Mouse (Mus musculus) hindbrain, embryonic 11.5 days (tissue): ENCODE data around the gene Naip1. TPM values are rescaled to one million over a fixed set of nuclear protein-coding genes. Genes with fewer than 3 reads are reported as not detected.
"Not testable (repeated sequence)": the region's sequence is repeated elsewhere in the genome, so short reads cannot be mapped to it uniquely, and the experiment has no call there.

Experiments
- ATAC-seq: fragments of 200-750 bp; cut with Nextera tagmentation; 2 replicates; pipeline ENCODE4 v1.8.0; 2017; ENCODE audit warnings: mild to moderate bottlenecking, moderate TSS enrichment, moderate library complexity; ENCODE audit not compliant: low FRiP score
- DNase-seq: peaks from one replicate; pipeline ENCODE4 v3.0.0-alpha.2; 2015; ENCODE audit warnings: low spot score
- H3K27ac ChIP-seq: fragments of 300-500 bp; sonication (generic); 2 replicates; pipeline ENCODE4 v1.5.1; 2014; ENCODE audit warnings: mild to moderate bottlenecking, low read depth, low read length
- H3K27me3 ChIP-seq: fragments of 300-500 bp; sonication (generic); 2 replicates; pipeline ENCODE4 v1.6.1; 2014; ENCODE audit warnings: mild to moderate bottlenecking, low read length, moderate library complexity, mixed read lengths; ENCODE audit not compliant: control insufficient read depth, insufficient read depth
- H3K36me3 ChIP-seq: fragments of 300-500 bp; sonication (generic); 2 replicates; pipeline ENCODE4 v1.6.1; 2014; ENCODE audit warnings: mild to moderate bottlenecking, low read length, moderate library complexity, mixed read lengths; ENCODE audit not compliant: control insufficient read depth, insufficient read depth
- H3K4me1 ChIP-seq: fragments of 300-500 bp; sonication (generic); replicated peaks from 2 replicates; pipeline ENCODE4 v1.6.1; 2014; ENCODE audit warnings: low read length, mixed read lengths; ENCODE audit not compliant: control insufficient read depth, insufficient read depth
- H3K4me2 ChIP-seq: fragments of 300-500 bp; sonication (generic); replicated peaks from 2 replicates; pipeline ENCODE4 v1.6.1; 2014; ENCODE audit warnings: mild to moderate bottlenecking, low read depth, low read length
- H3K4me3 ChIP-seq: fragments of 300-500 bp; sonication (generic); 2 replicates; pipeline ENCODE4 v1.5.1; 2014; ENCODE audit warnings: low read depth, low read length
- H3K9ac ChIP-seq: fragments of 300-500 bp; sonication (generic); 2 replicates; pipeline ENCODE4 v1.6.1; 2014; ENCODE audit warnings: low read depth, low read length
- H3K9me3 ChIP-seq: fragments of 300-500 bp; sonication (generic); 2 replicates; pipeline ENCODE4 v1.6.1; 2016; ENCODE audit warnings: low read length; ENCODE audit not compliant: control insufficient read depth
- WGBS: fragments of 180-500 bp; shearing (Covaris S2); extraction: QIAGEN DNeasy Blood & Tissue Kit; methylation state at CpG from one replicate; pipeline ENCODE4 v1.1.7; 2014; 5-methylcytosine and 5-hydroxymethylcytosine counted together
- polyA plus RNA-seq: library from polyadenylated mRNA; unstranded; fragments of >200 nt; fragmentation: Nextera tagmentation; extraction: Ambion mirVana; gene quantifications from 2 replicates; pipeline ENCODE4 v1.2.1, GENCODE M21; 2014

Gene Naip1
- polyA plus RNA-seq, 1 experiment from 2014 or later = not detected

GRCm38 (mm10) chr13:100414428-100414827 lies 38.2 kb downstream of the Naip1 start:
- Histone ChIP-seq H3K4me1 (no peaks in the 10 kb centered on the region), H3K36me3 (no peaks in the 10 kb centered on the region), H3K9me3 (no peaks in the 10 kb centered on the region), H3K9ac (no peak overlapping the region), H3K27ac (no peak overlapping the region), H3K4me3 (no peak overlapping the region), H3K4me2 (no peak overlapping the region), H3K27me3 (no peaks in the 10 kb centered on the region)
- no peak for ATAC-seq
- DNase-seq = no peak
- 68% methylated on average over 1 of the region's 1 CpGs for WGBS

- Histone ChIP-seq H3K9ac (no peak overlapping the region), H3K27ac (no peak overlapping the region), H3K4me3 (no peak overlapping the region), H3K4me1 (no peaks in the 10 kb centered on the region), H3K9me3 (no peaks in the 10 kb centered on the region), H3K4me2 (no peak overlapping the region), H3K27me3 (no peaks in the 10 kb centered on the region), H3K36me3 (no peaks in the 10 kb centered on the region)
- ATAC-seq = no peak
- 77% methylated on average over 4 of the region's 4 CpGs for WGBS
- no peak for DNase-seq
Measured at GRCm38 (mm10) chr13:100409825-100410224, 42.8 kb downstream of the Naip1 start.

GRCm38 (mm10) chr13:100409181-100409580 lies 43.5 kb downstream of the Naip1 start:
- H3K36me3 ChIP-seq = no peaks in the 10 kb centered on the region
- H3K9ac ChIP-seq = no peak overlapping the region
- no peaks in the 10 kb centered on the region for H3K9me3 ChIP-seq
- no peaks in the 10 kb centered on the region for H3K27me3 ChIP-seq
- no peak overlapping the region for H3K4me3 ChIP-seq
- no peak for ATAC-seq
- DNase-seq = no peak
- 87% methylated on average over 5 of the region's 5 CpGs for WGBS
- H3K27ac ChIP-seq = no peak overlapping the region
- no peak overlapping the region for H3K4me2 ChIP-seq
- H3K4me1 ChIP-seq = no peaks in the 10 kb centered on the region

GRCm38 (mm10) chr13:100408242-100408641 lies 44.4 kb downstream of the Naip1 start:
- Histone ChIP-seq H3K4me2 (no peak overlapping the region), H3K27ac (no peak overlapping the region), H3K36me3 (no peaks in the 10 kb centered on the region), H3K27me3 (no peaks in the 10 kb centered on the region), H3K4me1 (no peaks in the 10 kb centered on the region), H3K9ac (no peak overlapping the region), H3K4me3 (no peak overlapping the region), H3K9me3 (no peaks in the 10 kb centered on the region)
- ATAC-seq (no peak), DNase-seq (no peak)
- 88% methylated on average over 7 of the region's 7 CpGs for WGBS

- H3K36me3 ChIP-seq, ATAC-seq, H3K4me1 ChIP-seq, H3K27me3 ChIP-seq, H3K4me3 ChIP-seq, H3K4me2 ChIP-seq, H3K9me3 ChIP-seq, H3K9ac ChIP-seq, H3K27ac ChIP-seq, DNase-seq: not testable (repeated sequence)
- WGBS = 76% methylated on average over 7 of the region's 7 CpGs
Measured at GRCm38 (mm10) chr13:100402930-100403637, 49.6 kb downstream of the Naip1 start.

GRCm38 (mm10) chr13:100391021-100391420 lies 61.6 kb downstream of the Naip1 start:
- DNase-seq = peak; percentile 46
- not testable (repeated sequence) for H3K27me3 ChIP-seq, H3K27ac ChIP-seq, H3K4me2 ChIP-seq, H3K4me3 ChIP-seq, H3K9me3 ChIP-seq, H3K36me3 ChIP-seq, H3K9ac ChIP-seq, ATAC-seq, H3K4me1 ChIP-seq
- 29% methylated on average over 5 of the region's 5 CpGs for WGBS

- H3K27ac ChIP-seq = no peak overlapping the region
- DNase-seq (no peak), ATAC-seq (no peak)
- no peak overlapping the region for H3K4me3 ChIP-seq
- no peak overlapping the region for H3K4me2 ChIP-seq
- no peaks in the 10 kb centered on the region for H3K27me3 ChIP-seq
- H3K9me3 ChIP-seq = no peaks in the 10 kb centered on the region
- H3K9ac ChIP-seq = no peak overlapping the region
- 100% methylated on average over 1 of the region's 1 CpGs for WGBS
- no peaks in the 10 kb centered on the region for H3K4me1 ChIP-seq
- no peaks in the 10 kb centered on the region for H3K36me3 ChIP-seq
Measured at GRCm38 (mm10) chr13:100370536-100370935, 82.1 kb downstream of the Naip1 start.

Other genes starting within 250 kb of the Naip1 start
- 0.14 and 0.15 TPM in 2 replicates for gene Naip5, start 206.5 kb downstream of the Naip1 start, polyA plus RNA-seq
- gene Naip6, start 135.2 kb downstream of the Naip1 start, polyA plus RNA-seq = 0.11 TPM in 1 of 2 replicates, not detected in the other
- 89.2 and 97.7 TPM in 2 replicates for gene Gtf2h2, start 39.7 kb upstream of the Naip1 start, polyA plus RNA-seq
- 5.8 TPM in 2 replicates for gene Ocln, start 99.8 kb upstream of the Naip1 start, polyA plus RNA-seq
- 2.8 and 3.1 TPM in 2 replicates for gene Marveld2, start 164.1 kb upstream of the Naip1 start, polyA plus RNA-seq
- 315 and 356 TPM in 2 replicates for gene Ak6, start 198.1 kb upstream of the Naip1 start, polyA plus RNA-seq
- 27.6 and 29.9 TPM in 2 replicates for gene Rad17, start 198.2 kb upstream of the Naip1 start, polyA plus RNA-seq
- gene Taf9, start 198.7 kb upstream of the Naip1 start, polyA plus RNA-seq = 22.4 and 22.6 TPM in 2 replicates
- gene Ccdc125, start 216.8 kb upstream of the Naip1 start, polyA plus RNA-seq = 2.6 and 2.7 TPM in 2 replicates